Mouse (Mus musculus) cortical plate, adult 2 months (tissue): ENCODE measurements around the gene Myo9b. TPM values are rescaled to one million over a fixed set of nuclear protein-coding genes. Genes with fewer than 3 reads are reported as not detected.

Source experiments
- H3K27ac ChIP-seq: fragments of 200-500 bp; 2 replicates; pipeline ENCODE4 v1.5.1; 2012; ENCODE audit warnings: low read length, control low read depth, inconsistent platforms; ENCODE audit not compliant: insufficient read depth
- H3K4me1 ChIP-seq: fragments of 200-500 bp; 2 replicates; pipeline ENCODE4 v1.6.1; 2011; ENCODE audit warnings: low read length; ENCODE audit not compliant: control insufficient read depth, insufficient read depth
- H3K4me3 ChIP-seq: fragments of 200-500 bp; 2 replicates; pipeline ENCODE4 v1.5.1; 2011; ENCODE audit warnings: mild to moderate bottlenecking, low read length, control low read depth; ENCODE audit not compliant: insufficient read depth
- CTCF ChIP-seq: fragments of 200-500 bp; IDR thresholded peaks from 2 replicates; pipeline ENCODE4 v1.5.1; 2011; ENCODE audit warnings: mild to moderate bottlenecking, control low read depth, low read length; ENCODE audit not compliant: insufficient read depth; ENCODE audit errors: extremely low read depth
- POLR2A ChIP-seq: fragments of 200-500 bp; IDR thresholded peaks from 2 replicates; pipeline ENCODE4 v1.6.1; 2011; ENCODE audit warnings: mild to moderate bottlenecking, low read length, control low read depth; ENCODE audit not compliant: insufficient read depth; ENCODE audit errors: extremely low read depth
- polyA plus RNA-seq: library from polyadenylated mRNA; depleted of rRNA; stranded (reverse); fragments of >200 nt; gene quantifications from 2 replicates; pipeline ENCODE4 v1.2.3, GENCODE M21; 2012

Gene Myo9b
- polyA plus RNA-seq, 1 experiment, result 28.5 TPM

GRCm38 (mm10) chr8:71381971-71382961, 109.8 kb downstream of the Myo9b start:
- TF ChIP-seq POLR2A (no peak), CTCF (no peak)
- Histone ChIP-seq H3K4me3 (peak overlapping the region; percentile 76), H3K27ac (0 out of 2 replicates have a peak overlapping the region, but pooled peaks have one; percentile 45), H3K4me1 (no peaks in the 10 kb centered on the region)

- TF ChIP-seq POLR2A (no peak), CTCF (no peak)
- no peaks in the 10 kb centered on the region for H3K4me1 ChIP-seq
- no peak overlapping the region for H3K27ac ChIP-seq
- H3K4me3 ChIP-seq, result no peak overlapping the region
These were observed 110.9 kb downstream of the Myo9b start for GRCm38 (mm10) chr8:71383396-71383795.

GRCm38 (mm10) chr8:71383860-71384259, 111.3 kb downstream of the Myo9b start:
- no peak overlapping the region for H3K4me3 ChIP-seq
- H3K4me1 ChIP-seq, result no peaks in the 10 kb centered on the region
- no peak overlapping the region for H3K27ac ChIP-seq
- TF ChIP-seq POLR2A (no peak), CTCF (no peak)

GRCm38 (mm10) chr8:71385212-71385835, 112.8 kb downstream of the Myo9b start:
- H3K4me1 ChIP-seq, result no peaks in the 10 kb centered on the region
- no peak for TF ChIP-seq CTCF
- TF ChIP-seq POLR2A, result no peak
- H3K4me3 ChIP-seq, result no peak overlapping the region
- H3K27ac ChIP-seq, result no peak overlapping the region

- TF ChIP-seq POLR2A, result no peak
- TF ChIP-seq CTCF, result no peak
- Histone ChIP-seq H3K4me1 (no peaks in the 10 kb centered on the region), H3K27ac (no peak overlapping the region), H3K4me3 (no peak overlapping the region)
These were observed 115.8 kb downstream of the Myo9b start for GRCm38 (mm10) chr8:71388267-71388666.

- Histone ChIP-seq H3K4me1 (no peaks in the 10 kb centered on the region), H3K27ac (no peak overlapping the region), H3K4me3 (no peak overlapping the region)
- TF ChIP-seq POLR2A, result no peak
- TF ChIP-seq CTCF, result no peak
These were observed 119.2 kb downstream of the Myo9b start for GRCm38 (mm10) chr8:71391696-71392095.

GRCm38 (mm10) chr8:71392391-71392790, 119.9 kb downstream of the Myo9b start:
- no peaks in the 10 kb centered on the region for H3K4me1 ChIP-seq
- H3K27ac ChIP-seq, result no peak overlapping the region
- H3K4me3 ChIP-seq, result no peak overlapping the region
- TF ChIP-seq CTCF (no peak), POLR2A (no peak)

- TF ChIP-seq CTCF, result no peak
- no peak for TF ChIP-seq POLR2A
- H3K4me3 ChIP-seq, result no peak overlapping the region
- no peaks in the 10 kb centered on the region for H3K4me1 ChIP-seq
- H3K27ac ChIP-seq, result no peak overlapping the region
These were observed 120.4 kb downstream of the Myo9b start for GRCm38 (mm10) chr8:71392871-71393270.

- Histone ChIP-seq H3K27ac (no peak overlapping the region), H3K4me3 (0 out of 2 replicates have a peak overlapping the region, but pooled peaks have one; percentile 6), H3K4me1 (no peaks in the 10 kb centered on the region)
- TF ChIP-seq CTCF (no peak), POLR2A (no peak)
These were observed 122.0 kb downstream of the Myo9b start for GRCm38 (mm10) chr8:71394481-71394880.
